Mouse (Mus musculus) lung, postnatal 0 days (tissue): ENCODE results near the gene Tspan9.

Source experiments
- CTCF ChIP-seq: IDR thresholded peaks from 2 replicates; pipeline ENCODE4 v1.5.1; 2016; ENCODE audit warnings: antibody characterized with exemption, mild to moderate bottlenecking
- EP300 ChIP-seq: IDR thresholded peaks from 2 replicates; pipeline ENCODE4 v1.6.1; 2016; ENCODE audit warnings: antibody characterized with exemption, mild to moderate bottlenecking, control low read depth

DNA sequence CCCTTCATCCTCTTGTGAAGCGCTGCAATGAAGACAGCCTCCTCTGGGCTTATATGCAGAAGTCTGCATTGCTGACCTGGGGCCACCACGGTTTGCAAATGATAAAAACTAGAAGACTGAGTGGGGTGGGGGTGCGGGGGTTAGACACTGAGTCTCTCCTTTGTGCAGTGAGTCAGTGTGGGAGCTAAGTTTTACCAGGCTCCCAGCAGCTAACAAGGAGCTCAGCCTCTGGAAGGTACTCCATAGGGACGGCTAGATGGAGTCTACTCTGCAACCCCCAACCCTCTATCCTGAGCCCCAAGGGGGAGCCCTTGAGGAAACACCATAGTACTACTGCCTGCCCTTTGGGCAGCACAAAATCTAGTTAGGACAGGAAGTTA lies 107.5 kb downstream of the Tspan9 start:
- TF ChIP-seq CTCF (peak; percentile 37), EP300 (no peak)
